Mouse (Mus musculus): ENCODE measurements at regions not wholly inside any gene's neighbourhood (a gene's known extent, or its start where the extent isn't known, plus 50 kb on each side); places are given as distances from the start of the nearest gene placed in this dataset.

- Histone ChIP-seq H3K27ac (no peak overlapping the region), H3K27me3 (ENCODE audit: insufficient read depth, poor library complexity, severe bottlenecking) (no peaks in the 10 kb centered on the region), H3K4me1 (replicated peaks) (no peaks in the 10 kb centered on the region), H3K9me3 (no peaks in the 10 kb centered on the region), H3K4me3 (no peak overlapping the region), H3K36me3 (no peaks in the 10 kb centered on the region)
- no peak for DNase-seq (ENCODE audit: low spot score)
- WGBS: 82% methylated on average over 1 of the region's 1 CpGs
These were observed 681.3 kb upstream of the Pot1a start for GRCm38 (mm10) chr6:26490321-26490720.

DNA sequence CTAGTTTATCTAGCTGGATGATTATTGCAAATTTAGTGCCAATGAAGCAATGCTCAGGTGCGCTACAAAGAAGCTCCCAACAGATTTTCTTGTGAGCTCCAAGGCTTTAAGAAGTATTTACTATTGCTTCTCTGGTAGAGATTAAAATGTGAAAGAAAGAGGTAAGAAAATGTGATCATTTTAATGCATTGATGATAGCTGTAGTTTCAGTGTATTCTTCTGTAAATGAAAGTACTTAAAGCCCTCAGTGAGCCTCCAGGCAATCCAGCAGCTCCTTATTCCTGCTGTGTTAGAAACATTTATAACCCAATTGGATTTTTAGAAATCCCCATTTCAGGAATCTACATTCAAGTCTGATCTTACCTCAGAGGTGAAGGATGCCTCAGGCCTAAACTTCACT is 675.4 kb upstream of the Pot1a start:
- no peak for DNase-seq (ENCODE audit: low spot score)
- H3K27ac ChIP-seq: no peak overlapping the region
- no peaks in the 10 kb centered on the region for H3K27me3 ChIP-seq (ENCODE audit: insufficient read depth, poor library complexity, severe bottlenecking)
- no peaks in the 10 kb centered on the region for H3K4me1 ChIP-seq (replicated peaks)
- H3K4me3 ChIP-seq: no peak overlapping the region
- no peaks in the 10 kb centered on the region for H3K9me3 ChIP-seq
- 94% methylated on average over 1 of the region's 1 CpGs for WGBS
- H3K36me3 ChIP-seq: no peaks in the 10 kb centered on the region

GRCm38 (mm10) chr6:26441133-26441875 is 632.3 kb upstream of the Pot1a start:
- Histone ChIP-seq H3K4me1 (replicated peaks) (peaks cover 8% of the 10 kb centered on the region), H3K36me3 (no peaks in the 10 kb centered on the region), H3K4me3 (no peak overlapping the region), H3K27me3 (ENCODE audit: insufficient read depth, poor library complexity, severe bottlenecking) (no peaks in the 10 kb centered on the region), H3K27ac (no peak overlapping the region), H3K9me3 (no peaks in the 10 kb centered on the region)
- peak; percentile 7 for DNase-seq (ENCODE audit: low spot score)
- WGBS: 52% methylated on average over 7 of the region's 7 CpGs

GRCm38 (mm10) chr6:26440445-26440844 is 631.4 kb upstream of the Pot1a start:
- H3K4me3 ChIP-seq: no peak overlapping the region
- H3K27ac ChIP-seq: no peak overlapping the region
- H3K4me1 ChIP-seq (replicated peaks): peaks cover 8% of the 10 kb centered on the region
- no peaks in the 10 kb centered on the region for H3K9me3 ChIP-seq
- DNase-seq (ENCODE audit: low spot score): no peak
- H3K27me3 ChIP-seq (ENCODE audit: insufficient read depth, poor library complexity, severe bottlenecking): no peaks in the 10 kb centered on the region
- H3K36me3 ChIP-seq: no peaks in the 10 kb centered on the region
- 50% methylated on average over 3 of the region's 3 CpGs for WGBS
